Mouse (Mus musculus): ENCODE measurements around the gene Npw. TPM values are rescaled to one million over a fixed set of nuclear protein-coding genes. Genes with fewer than 3 reads are reported as not detected.
A peak's percentile ranks its signal among the peaks of the same experiment; 100 is the strongest.

The Npw gene
- total and polyA plus RNA-seq, 3 experiments, result not detected

DNA sequence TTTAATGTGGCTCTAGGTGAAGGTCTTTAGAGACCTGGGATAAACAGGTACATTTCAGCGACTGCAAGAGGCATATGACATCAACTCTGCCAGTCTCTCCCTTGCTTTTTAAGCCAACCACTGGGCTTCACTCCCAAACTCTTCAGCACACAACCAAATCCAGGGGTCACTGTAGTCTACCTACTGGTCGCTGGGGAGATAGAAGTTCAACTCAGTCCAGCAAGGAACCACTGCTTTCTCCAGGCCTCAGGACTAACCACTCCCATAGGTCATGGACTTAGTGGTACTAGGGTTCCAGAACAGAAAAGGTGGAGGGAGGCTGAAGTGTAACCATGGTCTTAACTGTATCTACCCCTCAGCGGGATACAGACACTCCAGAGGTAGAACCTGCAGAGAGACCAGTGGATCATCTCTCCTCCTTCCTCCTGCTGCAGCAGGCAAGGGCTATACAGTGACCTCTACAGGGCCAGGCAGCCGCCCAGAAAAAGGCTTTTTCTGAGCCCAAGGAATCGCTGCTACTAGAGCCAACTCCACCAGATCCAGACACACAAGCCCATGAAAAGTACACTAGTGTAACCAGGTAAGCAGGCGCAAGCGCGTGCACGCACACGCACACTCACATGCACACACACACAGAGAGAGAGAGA lies 9.4 kb downstream of the Npw start:
- Histone ChIP-seq H3K27ac (peak overlapping the region; percentile 98), H3K27me3 (ENCODE audit: control insufficient read depth, insufficient read depth, low read length) (no peaks in the 10 kb centered on the region), H3K4me1 (ENCODE audit: control insufficient read depth, insufficient read depth, low read length) (peaks cover 11% of the 10 kb centered on the region), H3K4me3 (peak overlapping the region; percentile 97), H3K9ac (ENCODE audit: low read depth, low read length) (peak overlapping the region; percentile 99), H3K79me2 (replicated peaks; ENCODE audit: control insufficient read depth, insufficient read depth, low read length) (peaks cover 3% of the 10 kb centered on the region), H3K36me3 (ENCODE audit: control insufficient read depth, insufficient read depth, low read length) (no peaks in the 10 kb centered on the region)
- TF ChIP-seq EP300 (IDR thresholded peaks at IDR 0.05; ENCODE audit: insufficient read depth, low read depth, low read length) (no peak), CTCF (IDR thresholded peaks at IDR 0.05) (peak; percentile 10; the same call in 1 of the 2 replicates)
- DNase-seq, result peak in 1 of 2 experiments; percentile 45
- intact Hi-C loops (cut with DNase I), result loop anchor here (10.0 kb wide), 1 partner anchor 426 kb away; no protein-coding TSS in a partner anchor
- 48% methylated on average over 10 of the region's 10 CpGs for WGBS

DNA sequence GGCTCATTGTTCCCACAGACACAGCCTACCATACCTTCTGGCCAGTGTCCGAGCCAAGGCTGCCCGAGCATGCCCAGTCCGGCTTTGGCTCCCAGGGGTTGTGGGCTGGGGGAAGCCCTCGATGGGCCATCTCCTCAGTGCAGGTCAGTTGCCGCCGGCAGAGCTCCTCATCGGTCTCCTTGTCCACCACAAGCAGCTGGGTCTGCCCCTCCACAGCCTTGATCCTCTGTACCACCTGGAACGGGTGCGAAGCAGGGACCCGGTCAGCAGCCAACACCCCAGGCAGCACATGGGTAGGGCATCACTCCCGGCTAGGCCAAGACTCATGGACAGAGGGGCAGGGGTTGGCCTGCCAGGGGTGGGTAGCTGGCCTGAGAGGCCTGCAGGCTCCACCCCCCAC lies 10.8 kb downstream of the Npw start:
- intact Hi-C loops (cut with DNase I), result loop anchor here (10.0 kb wide), 1 partner anchor 427 kb away; no protein-coding TSS in a partner anchor
- WGBS, result 56% methylated on average over 11 of the region's 11 CpGs

DNA sequence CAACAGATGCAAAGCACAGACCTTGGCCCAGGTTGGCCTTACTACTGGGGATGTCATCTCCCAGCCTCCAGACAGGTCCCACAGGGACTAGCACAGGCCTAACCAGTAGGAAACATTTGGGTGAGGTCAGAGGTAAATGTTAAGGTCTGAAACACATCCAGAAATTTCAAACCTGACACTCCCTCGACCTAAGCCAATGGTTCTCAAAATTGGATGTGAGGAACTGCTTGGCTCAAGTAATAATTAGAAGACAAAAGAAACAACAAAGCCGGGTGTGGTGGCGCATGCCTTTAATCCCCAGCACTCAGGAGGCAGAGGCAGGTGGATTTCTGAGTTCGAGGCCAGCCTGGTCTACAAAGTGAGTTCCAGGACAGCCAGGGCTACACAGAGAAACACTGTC lies 11.9 kb downstream of the Npw start:
- Histone ChIP-seq H3K27ac (peak overlapping the region; percentile 99), H3K4me3 (peak overlapping the region; percentile 57), H3K79me2 (replicated peaks; ENCODE audit: control insufficient read depth, insufficient read depth, low read length) (peaks cover 5% of the 10 kb centered on the region), H3K9ac (ENCODE audit: low read depth, low read length) (no peak overlapping the region), H3K27me3 (ENCODE audit: control insufficient read depth, insufficient read depth, low read length) (no peaks in the 10 kb centered on the region), H3K36me3 (ENCODE audit: control insufficient read depth, insufficient read depth, low read length) (no peaks in the 10 kb centered on the region), H3K4me1 (ENCODE audit: control insufficient read depth, insufficient read depth, low read length) (peaks cover 7% of the 10 kb centered on the region)
- no peak for DNase-seq
- 53% methylated on average over 4 of the region's 4 CpGs for WGBS
- intact Hi-C loops (cut with DNase I), result loop anchor here (10.0 kb wide), 1 partner anchor 428 kb away; no protein-coding TSS in a partner anchor
- no peak for TF ChIP-seq POLR2A (IDR thresholded peaks at IDR 0.05; ENCODE audit: insufficient read depth, low read depth, low read length)
- TF ChIP-seq CTCF (IDR thresholded peaks at IDR 0.05), result no peak
- no peak for TF ChIP-seq EP300 (IDR thresholded peaks at IDR 0.05; ENCODE audit: insufficient read depth, low read depth, low read length)

More for the DNA sequence above, 10.8 kb downstream of the Npw start:
- no peak for TF ChIP-seq CTCF (IDR thresholded peaks at IDR 0.05)
- peak in 1 of 2 experiments; percentile 51 for DNase-seq
- Histone ChIP-seq H3K27ac (peak overlapping the region; percentile 99), H3K36me3 (ENCODE audit: control insufficient read depth, insufficient read depth, low read length) (no peaks in the 10 kb centered on the region), H3K4me3 (peak overlapping the region; percentile 57), H3K27me3 (ENCODE audit: control insufficient read depth, insufficient read depth, low read length) (no peaks in the 10 kb centered on the region), H3K79me2 (replicated peaks; ENCODE audit: control insufficient read depth, insufficient read depth, low read length) (peaks cover 5% of the 10 kb centered on the region), H3K4me1 (ENCODE audit: control insufficient read depth, insufficient read depth, low read length) (peaks cover 9% of the 10 kb centered on the region), H3K9ac (ENCODE audit: low read depth, low read length) (peak overlapping the region; percentile 75)

DNA sequence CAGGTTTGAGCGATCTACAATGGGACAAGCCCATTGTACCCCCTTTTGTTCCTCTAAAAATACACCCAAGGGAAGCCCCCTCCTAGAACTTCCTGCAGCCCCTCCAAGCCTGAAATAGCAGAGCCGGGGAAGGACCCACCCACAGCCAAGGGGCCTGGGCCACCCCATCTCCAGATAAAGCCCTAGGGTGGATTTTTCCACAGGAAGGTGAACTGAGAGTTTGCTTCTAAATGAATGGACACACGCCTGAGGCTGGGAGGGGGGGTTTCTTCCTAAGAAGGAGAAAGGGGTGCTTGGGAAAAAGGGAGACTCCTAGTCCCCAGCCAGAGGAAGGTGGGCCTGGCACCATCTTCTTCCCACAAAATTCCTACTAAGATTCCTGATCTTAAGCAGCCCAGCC lies 12.3 kb downstream of the Npw start:
- DNase-seq, result peak; percentile 63 to 79
- H3K9ac ChIP-seq (ENCODE audit: low read depth, low read length), result no peak overlapping the region
- peak overlapping the region; percentile 39 for H3K4me3 ChIP-seq

DNA sequence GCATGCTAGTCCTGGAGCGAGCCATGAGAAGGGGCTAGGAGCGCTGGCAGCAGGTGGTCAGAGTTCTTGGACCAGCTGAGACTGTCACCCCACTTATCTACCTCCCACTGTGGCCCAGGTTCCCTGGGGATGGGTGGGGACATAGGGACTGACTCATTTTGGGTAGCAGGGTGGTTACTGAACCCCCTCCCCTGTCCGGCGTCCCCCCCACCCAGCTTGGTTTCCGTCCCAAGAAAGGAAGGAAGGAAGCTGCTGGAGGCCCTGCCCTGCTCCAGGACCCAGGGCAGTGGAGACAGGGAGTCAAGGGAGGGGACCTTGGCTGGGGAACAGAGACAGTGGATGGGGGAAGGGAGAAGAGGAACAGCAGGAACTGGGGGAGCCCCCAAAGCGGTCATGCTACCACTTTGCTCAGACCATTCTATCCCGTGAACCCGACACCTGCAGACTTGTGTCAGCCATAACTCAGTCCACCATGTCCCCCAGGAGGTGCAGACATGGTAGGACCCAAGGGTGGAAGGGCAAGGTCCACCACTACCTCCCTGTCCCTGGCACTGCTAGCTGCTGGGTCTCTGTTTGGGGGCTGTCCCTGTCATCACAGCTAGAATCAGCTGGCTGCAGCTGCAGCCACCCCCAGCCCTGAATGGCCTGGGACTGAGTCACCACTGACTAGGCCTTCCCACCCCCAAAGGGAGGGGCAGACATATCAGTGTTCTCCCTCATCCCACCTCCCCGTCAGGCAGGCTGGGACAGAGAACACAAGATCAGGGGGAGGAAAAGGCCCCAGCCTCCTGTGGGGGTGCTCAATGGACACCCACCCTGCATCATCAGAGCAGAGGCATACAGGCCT lies 13.2 kb downstream of the Npw start:
- DNase-seq, result peak; percentile 78 to 84
- H3K27me3 ChIP-seq (ENCODE audit: control insufficient read depth, insufficient read depth, low read length), result no peaks in the 10 kb centered on the region
- peaks cover 5% of the 10 kb centered on the region for H3K79me2 ChIP-seq (replicated peaks; ENCODE audit: control insufficient read depth, insufficient read depth, low read length)
- intact Hi-C loops (cut with DNase I), result loop anchor here (10.0 kb wide), 1 partner anchor 430 kb away; no protein-coding TSS in a partner anchor
- WGBS, result 42% methylated on average over 9 of the region's 9 CpGs
- TF ChIP-seq CTCF (IDR thresholded peaks at IDR 0.05) (no peak), EP300 (IDR thresholded peaks at IDR 0.05; ENCODE audit: insufficient read depth, low read depth, low read length) (peak; percentile 96), POLR2A (IDR thresholded peaks at IDR 0.05; ENCODE audit: insufficient read depth, low read depth, low read length) (peak; percentile 89)
- H3K36me3 ChIP-seq (ENCODE audit: control insufficient read depth, insufficient read depth, low read length), result peaks cover 2% of the 10 kb centered on the region; the same call in 1 of the 2 replicates
- peak overlapping the region; percentile 99 for H3K27ac ChIP-seq
- H3K4me1 ChIP-seq (ENCODE audit: control insufficient read depth, insufficient read depth, low read length), result peaks cover 6% of the 10 kb centered on the region
- H3K9ac ChIP-seq (ENCODE audit: low read depth, low read length), result peak overlapping the region; percentile 81
- H3K4me3 ChIP-seq, result peak overlapping the region; percentile 68

More for the DNA sequence above, 12.3 kb downstream of the Npw start:
- TF ChIP-seq EP300 (IDR thresholded peaks at IDR 0.05; ENCODE audit: insufficient read depth, low read depth, low read length) (no peak), CTCF (IDR thresholded peaks at IDR 0.05) (no peak), POLR2A (IDR thresholded peaks at IDR 0.05; ENCODE audit: insufficient read depth, low read depth, low read length) (no peak; the same call in 1 of the 2 replicates)
- peaks cover 5% of the 10 kb centered on the region for H3K79me2 ChIP-seq (replicated peaks; ENCODE audit: control insufficient read depth, insufficient read depth, low read length)
- H3K27me3 ChIP-seq (ENCODE audit: control insufficient read depth, insufficient read depth, low read length), result no peaks in the 10 kb centered on the region
- H3K27ac ChIP-seq, result peak overlapping the region; percentile 99
- H3K36me3 ChIP-seq (ENCODE audit: control insufficient read depth, insufficient read depth, low read length), result no peaks in the 10 kb centered on the region
- peaks cover 5% of the 10 kb centered on the region; the same call in 1 of the 2 replicates for H3K4me1 ChIP-seq (ENCODE audit: control insufficient read depth, insufficient read depth, low read length)
- intact Hi-C loops (cut with DNase I), result loop anchor here (10.0 kb wide), 1 partner anchor 429 kb away; no protein-coding TSS in a partner anchor
- 42% methylated on average over 3 of the region's 3 CpGs for WGBS
